Mouse (Mus musculus): ENCODE data around the gene Rab3b. TPM values are rescaled to one million over a fixed set of nuclear protein-coding genes. Genes with fewer than 3 reads are reported as not detected.

The Rab3b gene
- polyA plus RNA-seq, 1 experiment from 2014 or later, result 17.8 TPM

GRCm38 (mm10) chr4:108904790-108905189, 25.9 kb downstream of the Rab3b start:
- DNase-seq (ENCODE audit: low spot score) (no peak), ATAC-seq (ENCODE audit: low read depth) (no peak)
- Histone ChIP-seq H3K36me3 (ENCODE audit: control insufficient read depth, insufficient read depth, low read length) (no peaks in the 10 kb centered on the region), H3K27ac (replicated peaks; ENCODE audit: low read depth, low read length) (no peak overlapping the region), H3K9ac (ENCODE audit: low read depth, low read length) (no peak overlapping the region), H3K4me3 (ENCODE audit: low read depth, low read length) (no peak overlapping the region), H3K27me3 (replicated peaks; ENCODE audit: control insufficient read depth, insufficient read depth, low read length) (no peaks in the 10 kb centered on the region), H3K9me3 (ENCODE audit: control insufficient read depth, low read length) (0 out of 2 replicates have a peak, but pooled peaks cover 3% of the 10 kb centered on the region), H3K4me2 (ENCODE audit: low read depth, low read length) (no peak overlapping the region), H3K4me1 (ENCODE audit: control insufficient read depth, insufficient read depth, low read length) (no peaks in the 10 kb centered on the region; the same call in 1 of the 2 replicates)
- WGBS, result 89% methylated on average over 10 of the region's 10 CpGs

- H3K4me1 ChIP-seq (ENCODE audit: control insufficient read depth, insufficient read depth, low read length), result no peaks in the 10 kb centered on the region; the same call in 1 of the 2 replicates
- 16% methylated on average over 6 of the region's 6 CpGs for WGBS
- H3K36me3 ChIP-seq (ENCODE audit: control insufficient read depth, insufficient read depth, low read length), result no peaks in the 10 kb centered on the region
- H3K27ac ChIP-seq (replicated peaks; ENCODE audit: low read depth, low read length), result no peak overlapping the region
- ATAC-seq (ENCODE audit: low read depth) (peak; percentile 60), DNase-seq (ENCODE audit: low spot score) (peak; percentile 56)
- H3K9me3 ChIP-seq (ENCODE audit: control insufficient read depth, low read length), result 0 out of 2 replicates have a peak, but pooled peaks cover 3% of the 10 kb centered on the region
- no peak overlapping the region for H3K4me3 ChIP-seq (ENCODE audit: low read depth, low read length)
- no peaks in the 10 kb centered on the region for H3K27me3 ChIP-seq (replicated peaks; ENCODE audit: control insufficient read depth, insufficient read depth, low read length)
- no peak overlapping the region for H3K4me2 ChIP-seq (ENCODE audit: low read depth, low read length)
- H3K9ac ChIP-seq (ENCODE audit: low read depth, low read length), result no peak overlapping the region
Observed at GRCm38 (mm10) chr4:108905859-108906258, 27.0 kb downstream of the Rab3b start.

- Histone ChIP-seq H3K9ac (ENCODE audit: low read depth, low read length) (no peak overlapping the region), H3K27ac (replicated peaks; ENCODE audit: low read depth, low read length) (no peak overlapping the region), H3K9me3 (ENCODE audit: control insufficient read depth, low read length) (0 out of 2 replicates have a peak, but pooled peaks cover 3% of the 10 kb centered on the region), H3K27me3 (replicated peaks; ENCODE audit: control insufficient read depth, insufficient read depth, low read length) (no peaks in the 10 kb centered on the region), H3K36me3 (ENCODE audit: control insufficient read depth, insufficient read depth, low read length) (no peaks in the 10 kb centered on the region), H3K4me1 (ENCODE audit: control insufficient read depth, insufficient read depth, low read length) (no peaks in the 10 kb centered on the region; the same call in 1 of the 2 replicates), H3K4me3 (ENCODE audit: low read depth, low read length) (no peak overlapping the region), H3K4me2 (ENCODE audit: low read depth, low read length) (no peak overlapping the region)
- ATAC-seq (ENCODE audit: low read depth) (peak; percentile 68), DNase-seq (ENCODE audit: low spot score) (peak; percentile 40)
Observed at GRCm38 (mm10) chr4:108907475-108907874, 28.6 kb downstream of the Rab3b start.

- Histone ChIP-seq H3K4me3 (ENCODE audit: low read depth, low read length) (no peak overlapping the region), H3K27ac (replicated peaks; ENCODE audit: low read depth, low read length) (no peak overlapping the region), H3K9me3 (ENCODE audit: control insufficient read depth, low read length) (0 out of 2 replicates have a peak, but pooled peaks cover 3% of the 10 kb centered on the region), H3K4me1 (ENCODE audit: control insufficient read depth, insufficient read depth, low read length) (no peaks in the 10 kb centered on the region; the same call in 1 of the 2 replicates), H3K4me2 (ENCODE audit: low read depth, low read length) (no peak overlapping the region), H3K27me3 (replicated peaks; ENCODE audit: control insufficient read depth, insufficient read depth, low read length) (no peaks in the 10 kb centered on the region), H3K36me3 (ENCODE audit: control insufficient read depth, insufficient read depth, low read length) (no peaks in the 10 kb centered on the region), H3K9ac (ENCODE audit: low read depth, low read length) (no peak overlapping the region)
- ATAC-seq (ENCODE audit: low read depth), result no peak
- 59% methylated on average over 8 of the region's 8 CpGs for WGBS
- DNase-seq (ENCODE audit: low spot score), result no peak
Observed at GRCm38 (mm10) chr4:108909872-108910425, 31.1 kb downstream of the Rab3b start.

GRCm38 (mm10) chr4:108911866-108912265, 33.0 kb downstream of the Rab3b start:
- no peaks in the 10 kb centered on the region for H3K27me3 ChIP-seq (replicated peaks; ENCODE audit: control insufficient read depth, insufficient read depth, low read length)
- H3K4me2 ChIP-seq (ENCODE audit: low read depth, low read length), result no peak overlapping the region
- no peak for ATAC-seq (ENCODE audit: low read depth)
- no peak overlapping the region for H3K27ac ChIP-seq (replicated peaks; ENCODE audit: low read depth, low read length)
- H3K4me1 ChIP-seq (ENCODE audit: control insufficient read depth, insufficient read depth, low read length), result no peaks in the 10 kb centered on the region
- no peaks in the 10 kb centered on the region for H3K36me3 ChIP-seq (ENCODE audit: control insufficient read depth, insufficient read depth, low read length)
- no peaks in the 10 kb centered on the region for H3K9me3 ChIP-seq (ENCODE audit: control insufficient read depth, low read length)
- H3K9ac ChIP-seq (ENCODE audit: low read depth, low read length), result no peak overlapping the region
- WGBS, result 75% methylated on average over 2 of the region's 2 CpGs
- no peak overlapping the region for H3K4me3 ChIP-seq (ENCODE audit: low read depth, low read length)
- DNase-seq (ENCODE audit: low spot score), result no peak

GRCm38 (mm10) chr4:108913180-108913579, 34.3 kb downstream of the Rab3b start:
- Histone ChIP-seq H3K4me2 (ENCODE audit: low read depth, low read length) (no peak overlapping the region), H3K4me1 (ENCODE audit: control insufficient read depth, insufficient read depth, low read length) (no peaks in the 10 kb centered on the region), H3K36me3 (ENCODE audit: control insufficient read depth, insufficient read depth, low read length) (no peaks in the 10 kb centered on the region), H3K27me3 (replicated peaks; ENCODE audit: control insufficient read depth, insufficient read depth, low read length) (no peaks in the 10 kb centered on the region), H3K9me3 (ENCODE audit: control insufficient read depth, low read length) (no peaks in the 10 kb centered on the region), H3K9ac (ENCODE audit: low read depth, low read length) (no peak overlapping the region), H3K27ac (replicated peaks; ENCODE audit: low read depth, low read length) (no peak overlapping the region), H3K4me3 (ENCODE audit: low read depth, low read length) (no peak overlapping the region)
- no peak; the same call in 1 of the 2 replicates for ATAC-seq (ENCODE audit: low read depth)
- whole genome bisulfite sequencing, result 55% methylated on average over 2 of the region's 2 CpGs
- peak; percentile 34 for DNase-seq (ENCODE audit: low spot score)

- H3K4me2 ChIP-seq (ENCODE audit: low read depth, low read length), result no peak overlapping the region
- DNase-seq (ENCODE audit: low spot score) (peak; percentile 71), ATAC-seq (ENCODE audit: low read depth) (no peak)
- H3K9me3 ChIP-seq (ENCODE audit: control insufficient read depth, low read length), result no peaks in the 10 kb centered on the region
- no peaks in the 10 kb centered on the region for H3K27me3 ChIP-seq (replicated peaks; ENCODE audit: control insufficient read depth, insufficient read depth, low read length)
- H3K9ac ChIP-seq (ENCODE audit: low read depth, low read length), result no peak overlapping the region
- no peak overlapping the region for H3K27ac ChIP-seq (replicated peaks; ENCODE audit: low read depth, low read length)
- WGBS, result 49% methylated on average over 6 of the region's 6 CpGs
- H3K4me1 ChIP-seq (ENCODE audit: control insufficient read depth, insufficient read depth, low read length), result no peaks in the 10 kb centered on the region
- no peak overlapping the region for H3K4me3 ChIP-seq (ENCODE audit: low read depth, low read length)
- H3K36me3 ChIP-seq (ENCODE audit: control insufficient read depth, insufficient read depth, low read length), result no peaks in the 10 kb centered on the region
Observed at GRCm38 (mm10) chr4:108914391-108914790, 35.5 kb downstream of the Rab3b start.

GRCm38 (mm10) chr4:108915101-108915500, 36.2 kb downstream of the Rab3b start:
- Histone ChIP-seq H3K27ac (replicated peaks; ENCODE audit: low read depth, low read length) (no peak overlapping the region), H3K4me3 (ENCODE audit: low read depth, low read length) (no peak overlapping the region), H3K36me3 (ENCODE audit: control insufficient read depth, insufficient read depth, low read length) (no peaks in the 10 kb centered on the region), H3K4me2 (ENCODE audit: low read depth, low read length) (no peak overlapping the region), H3K9me3 (ENCODE audit: control insufficient read depth, low read length) (no peaks in the 10 kb centered on the region), H3K9ac (ENCODE audit: low read depth, low read length) (no peak overlapping the region), H3K27me3 (replicated peaks; ENCODE audit: control insufficient read depth, insufficient read depth, low read length) (no peaks in the 10 kb centered on the region), H3K4me1 (ENCODE audit: control insufficient read depth, insufficient read depth, low read length) (no peaks in the 10 kb centered on the region)
- ATAC-seq (ENCODE audit: low read depth), result no peak
- 59% methylated on average over 11 of the region's 11 CpGs for WGBS
- no peak for DNase-seq (ENCODE audit: low spot score)

GRCm38 (mm10) chr4:108917654-108918053, 38.8 kb downstream of the Rab3b start:
- no peak overlapping the region for H3K9ac ChIP-seq (ENCODE audit: low read depth, low read length)
- H3K9me3 ChIP-seq (ENCODE audit: control insufficient read depth, low read length), result no peaks in the 10 kb centered on the region
- DNase-seq (ENCODE audit: low spot score) (no peak), ATAC-seq (ENCODE audit: low read depth) (no peak)
- H3K27me3 ChIP-seq (replicated peaks; ENCODE audit: control insufficient read depth, insufficient read depth, low read length), result no peaks in the 10 kb centered on the region
- no peak overlapping the region for H3K4me2 ChIP-seq (ENCODE audit: low read depth, low read length)
- no peaks in the 10 kb centered on the region for H3K4me1 ChIP-seq (ENCODE audit: control insufficient read depth, insufficient read depth, low read length)
- H3K4me3 ChIP-seq (ENCODE audit: low read depth, low read length), result no peak overlapping the region
- H3K36me3 ChIP-seq (ENCODE audit: control insufficient read depth, insufficient read depth, low read length), result no peaks in the 10 kb centered on the region
- no peak overlapping the region for H3K27ac ChIP-seq (replicated peaks; ENCODE audit: low read depth, low read length)
- WGBS, result 63% methylated on average over 3 of the region's 3 CpGs

All from embryonic facial prominence, embryonic 14.5 days (tissue).